Mouse (Mus musculus) heart, adult 2 months (tissue): Measurements from ENCODE around the gene Runx1. TPM values are rescaled to one million over a fixed set of nuclear protein-coding genes. Genes with fewer than 3 reads are reported as not detected.

Source experiments
- DNase-seq, 2 experiments: peaks; one replicate each; pipeline ENCODE4 v3.0.0; 2021
- H3K27ac ChIP-seq: fragments of 200-600 bp; 2 replicates; pipeline ENCODE4 v1.8.1; 2022
- H3K27me3 ChIP-seq: fragments of 200-500 bp; 2 replicates; pipeline ENCODE4 v1.6.1; 2012; ENCODE audit warnings: mild to moderate bottlenecking, low read length, inconsistent platforms, mixed read lengths; ENCODE audit not compliant: control insufficient read depth, insufficient read depth
- H3K36me3 ChIP-seq: fragments of 200-500 bp; 2 replicates; pipeline ENCODE4 v1.6.1; 2012; ENCODE audit warnings: low read length, inconsistent platforms; ENCODE audit not compliant: control insufficient read depth, insufficient read depth
- H3K4me1 ChIP-seq: fragments of 200-500 bp; 2 replicates; pipeline ENCODE4 v1.6.1; 2011; ENCODE audit warnings: low read length; ENCODE audit not compliant: control insufficient read depth, insufficient read depth
- H3K4me3 ChIP-seq: fragments of 200-600 bp; 2 replicates; pipeline ENCODE4 v1.8.1; 2022
- H3K79me2 ChIP-seq: fragments of 200-500 bp; replicated peaks from 2 replicates; pipeline ENCODE4 v1.6.1; 2012; ENCODE audit warnings: mild to moderate bottlenecking, inconsistent platforms, low read length, moderate library complexity, mixed read lengths; ENCODE audit not compliant: control insufficient read depth, insufficient read depth
- H3K9ac ChIP-seq: fragments of 200-500 bp; 2 replicates; pipeline ENCODE4 v1.6.1; 2012; ENCODE audit warnings: low read depth, mild to moderate bottlenecking, control low read depth, inconsistent platforms, low read length, mixed read lengths
- CTCF ChIP-seq: fragments of 200-600 bp; IDR thresholded peaks from 2 replicates; pipeline ENCODE4 v1.8.1; 2022; ENCODE audit warnings: antibody characterized with exemption, mild to moderate bottlenecking, moderate library complexity
- EP300 ChIP-seq: fragments of 200-500 bp; IDR thresholded peaks from 2 replicates; pipeline ENCODE4 v1.6.1; 2011; ENCODE audit warnings: low read depth, low read length, control low read depth; ENCODE audit not compliant: insufficient read depth
- POLR2A ChIP-seq: fragments of 200-500 bp; IDR thresholded peaks from 2 replicates; pipeline ENCODE4 v1.6.1; 2011; ENCODE audit warnings: mild to moderate bottlenecking, low read depth, low read length, control low read depth; ENCODE audit not compliant: insufficient read depth
- WGBS: fragments of 180-500 bp; shearing (Covaris S2); methylation state at CpG from one replicate; pipeline ENCODE4 v1.1.7; 2018; 5-methylcytosine and 5-hydroxymethylcytosine counted together
- intact Hi-C: fragments of 180-260 bp; cut with DNase I; formaldehyde crosslinking; loops from one replicate; pipeline ENCODE4 v1.15.1; 2025
- polyA plus RNA-seq: library from polyadenylated mRNA; depleted of rRNA; stranded (reverse); fragments of >200 nt; gene quantifications from 2 replicates; pipeline ENCODE4 v1.2.3, GENCODE M21; 2012
- total RNA-seq, 2 experiments: library from RNA; stranded (reverse); gene quantifications; 2 replicates each; pipeline ENCODE4 v1.2.3; 2021

Gene Runx1
- total and polyA plus RNA-seq, 3 experiments, result 1.8 to 2.4 (median 2.1) TPM

GRCm38 (mm10) chr16:92824003-92824722, 1.8 kb downstream of the Runx1 start:
- no peak overlapping the region for H3K4me3 ChIP-seq
- H3K27me3 ChIP-seq, result no peaks in the 10 kb centered on the region
- H3K27ac ChIP-seq, result no peak overlapping the region
- H3K9ac ChIP-seq, result no peak overlapping the region
- WGBS, result 72% methylated on average over 6 of the region's 6 CpGs
- intact Hi-C loops, result no loop called here
- H3K36me3 ChIP-seq, result no peaks in the 10 kb centered on the region
- no peak for TF ChIP-seq EP300
- no peak for TF ChIP-seq POLR2A
- TF ChIP-seq CTCF, result no peak
- H3K79me2 ChIP-seq, result no peaks in the 10 kb centered on the region
- DNase-seq, result no peak
- no peaks in the 10 kb centered on the region; the same call in 1 of the 2 replicates for H3K4me1 ChIP-seq

- 10% methylated on average over 5 of the region's 5 CpGs for WGBS
Observed at GRCm38 (mm10) chr16:92823381-92823862, 2.5 kb downstream of the Runx1 start.

GRCm38 (mm10) chr16:92822676-92823075, 3.3 kb downstream of the Runx1 start:
- 74% methylated on average over 12 of the region's 12 CpGs for WGBS
- no peak overlapping the region for H3K9ac ChIP-seq
- no peak overlapping the region for H3K4me3 ChIP-seq
- intact Hi-C loops, result no loop called here
- no peaks in the 10 kb centered on the region for H3K27me3 ChIP-seq
- TF ChIP-seq EP300 (no peak), CTCF (no peak), POLR2A (no peak)
- DNase-seq, result no peak
- no peaks in the 10 kb centered on the region for H3K36me3 ChIP-seq
- no peaks in the 10 kb centered on the region for H3K79me2 ChIP-seq
- no peak overlapping the region for H3K27ac ChIP-seq
- H3K4me1 ChIP-seq, result no peaks in the 10 kb centered on the region; the same call in 1 of the 2 replicates

More at GRCm38 (mm10) chr16:92823381-92823862, 2.5 kb downstream of the Runx1 start:
- no peaks in the 10 kb centered on the region for H3K27me3 ChIP-seq
- peak; percentile 17 to 26 for DNase-seq
- no peak overlapping the region for H3K4me3 ChIP-seq
- H3K27ac ChIP-seq, result no peak overlapping the region
- no peaks in the 10 kb centered on the region for H3K36me3 ChIP-seq
- no peak overlapping the region for H3K9ac ChIP-seq
- intact Hi-C loops, result no loop called here
- H3K79me2 ChIP-seq, result no peaks in the 10 kb centered on the region
- no peak for TF ChIP-seq EP300
- no peak for TF ChIP-seq POLR2A
- no peak for TF ChIP-seq CTCF
- no peaks in the 10 kb centered on the region; the same call in 1 of the 2 replicates for H3K4me1 ChIP-seq

- H3K27me3 ChIP-seq, result no peaks in the 10 kb centered on the region
- intact Hi-C loops, result no loop called here
Observed at GRCm38 (mm10) chr16:92821938-92822629, 3.9 kb downstream of the Runx1 start.

GRCm38 (mm10) chr16:92821596-92821937, 4.4 kb downstream of the Runx1 start:
- no peak for DNase-seq
- intact Hi-C loops, result no loop called here
- no peaks in the 10 kb centered on the region for H3K79me2 ChIP-seq
- H3K27ac ChIP-seq, result no peak overlapping the region
- H3K4me3 ChIP-seq, result no peak overlapping the region
- H3K27me3 ChIP-seq, result no peaks in the 10 kb centered on the region
- no peaks in the 10 kb centered on the region for H3K36me3 ChIP-seq
- H3K9ac ChIP-seq, result no peak overlapping the region
- WGBS, result 72% methylated on average over 5 of the region's 5 CpGs
- TF ChIP-seq CTCF, result no peak
- no peak for TF ChIP-seq POLR2A
- no peak for TF ChIP-seq EP300
- H3K4me1 ChIP-seq, result no peaks in the 10 kb centered on the region; the same call in 1 of the 2 replicates

More at GRCm38 (mm10) chr16:92821938-92822629, 3.9 kb downstream of the Runx1 start:
- Histone ChIP-seq H3K4me3 (no peak overlapping the region), H3K9ac (no peak overlapping the region), H3K79me2 (no peaks in the 10 kb centered on the region), H3K4me1 (no peaks in the 10 kb centered on the region; the same call in 1 of the 2 replicates), H3K36me3 (no peaks in the 10 kb centered on the region), H3K27ac (no peak overlapping the region)
- DNase-seq, result peak in 1 of 2 experiments; percentile 8
- no peak for TF ChIP-seq EP300
- no peak for TF ChIP-seq CTCF
- TF ChIP-seq POLR2A, result no peak
- WGBS, result 38% methylated on average over 14 of the region's 14 CpGs

GRCm38 (mm10) chr16:92820451-92820850, 5.5 kb downstream of the Runx1 start:
- H3K27me3 ChIP-seq, result no peaks in the 10 kb centered on the region

More at GRCm38 (mm10) chr16:92820451-92820850, 5.5 kb downstream of the Runx1 start:
- no peak for DNase-seq
- Histone ChIP-seq H3K9ac (no peak overlapping the region), H3K36me3 (no peaks in the 10 kb centered on the region), H3K4me1 (no peaks in the 10 kb centered on the region; the same call in 1 of the 2 replicates), H3K79me2 (no peaks in the 10 kb centered on the region), H3K4me3 (no peak overlapping the region), H3K27ac (no peak overlapping the region)
- TF ChIP-seq CTCF (no peak), EP300 (no peak), POLR2A (no peak)
- 61% methylated on average over 6 of the region's 6 CpGs for WGBS
- intact Hi-C loops, result no loop called here
